Mouse (Mus musculus) megakaryocyte, adult 5-6 weeks (primary cell): ENCODE data around the gene Gatd1. TPM values are rescaled to one million over a fixed set of nuclear protein-coding genes. Genes with fewer than 3 reads are reported as not detected.

Source experiments
- total RNA-seq, 2 experiments: library from RNA; stranded (forward) in 1 of 2; stranded (reverse) in 1 of 2; fragments of 153-499, 151-499 nt in 1 of 2; fragments of 221-1000, 200-1000 nt in 1 of 2; gene quantifications; 2 replicates each; pipeline versions ENCODE4 v1.2.3 to v1.2.4; 2015 to 2017

The Gatd1 gene
- total RNA-seq, 2 experiments from 2014 or later = 13.1 to 22.8 TPM

Other genes starting within 250 kb of the Gatd1 start
- gene Rnh1, start 241.3 kb downstream of the Gatd1 start, total RNA-seq (2015) = 70.5 and 86.8 TPM in 2 replicates
- gene Rnh1, start 241.3 kb downstream of the Gatd1 start, total RNA-seq (2017) = 74.2 and 94.3 TPM in 2 replicates
- gene Hras, start 220.1 kb downstream of the Gatd1 start, total RNA-seq (2015) = 29.0 and 40.0 TPM in 2 replicates
- 20.7 and 27.1 TPM in 2 replicates for gene Hras, start 220.1 kb downstream of the Gatd1 start, total RNA-seq (2017)
- gene Lrrc56, start 220.0 kb downstream of the Gatd1 start, total RNA-seq (2015) = 2.1 and 2.2 TPM in 2 replicates
- 1.3 and 4.3 TPM in 2 replicates for gene Lrrc56, start 220.0 kb downstream of the Gatd1 start, total RNA-seq (2017)
- gene Lmntd2, start 200.1 kb downstream of the Gatd1 start, total RNA-seq (2015) = 0.36 TPM in 1 of 2 replicates, not detected in the other
- gene Lmntd2, start 200.1 kb downstream of the Gatd1 start, total RNA-seq (2017) = 0.04 TPM in 1 of 2 replicates, not detected in the other
- 3.9 and 4.1 TPM in 2 replicates for gene Rassf7, start 198.3 kb downstream of the Gatd1 start, total RNA-seq (2015)
- gene Rassf7, start 198.3 kb downstream of the Gatd1 start, total RNA-seq (2017) = 2.2 and 4.1 TPM in 2 replicates
- gene Phrf1, start 185.4 kb downstream of the Gatd1 start, total RNA-seq (2015) = 42.8 and 48.9 TPM in 2 replicates
- 48.7 and 63.5 TPM in 2 replicates for gene Phrf1, start 185.4 kb downstream of the Gatd1 start, total RNA-seq (2017)
- gene Irf7, start 147.7 kb downstream of the Gatd1 start, total RNA-seq (2015) = 42.6 and 50.5 TPM in 2 replicates
- 60.6 and 65.6 TPM in 2 replicates for gene Irf7, start 147.7 kb downstream of the Gatd1 start, total RNA-seq (2017)
- gene Cdhr5, start 137.3 kb downstream of the Gatd1 start, total RNA-seq (2015) = not detected in 2 replicates
- gene Cdhr5, start 137.3 kb downstream of the Gatd1 start, total RNA-seq (2017) = not detected in 2 replicates
- not detected in 2 replicates for gene Sct, start 135.0 kb downstream of the Gatd1 start, total RNA-seq (2015)
- not detected in 2 replicates for gene Sct, start 135.0 kb downstream of the Gatd1 start, total RNA-seq (2017)
- not detected in 2 replicates for gene Drd4, start 122.1 kb downstream of the Gatd1 start, total RNA-seq (2015)
- not detected in 2 replicates for gene Drd4, start 122.1 kb downstream of the Gatd1 start, total RNA-seq (2017)
- 36.1 and 36.5 TPM in 2 replicates for gene Deaf1, start 86.4 kb downstream of the Gatd1 start, total RNA-seq (2015)
- gene Deaf1, start 86.4 kb downstream of the Gatd1 start, total RNA-seq (2017) = 11.4 and 14.6 TPM in 2 replicates
- gene Tmem80, start 86.4 kb downstream of the Gatd1 start, total RNA-seq (2015) = 11.8 and 12.0 TPM in 2 replicates
- 6.0 and 8.7 TPM in 2 replicates for gene Tmem80, start 86.4 kb downstream of the Gatd1 start, total RNA-seq (2017)
- not detected in 2 replicates for gene Eps8l2, start 75.3 kb downstream of the Gatd1 start, total RNA-seq (2015)
- gene Eps8l2, start 75.3 kb downstream of the Gatd1 start, total RNA-seq (2017) = not detected in 2 replicates
- gene Taldo1, start 21.9 kb downstream of the Gatd1 start, total RNA-seq (2015) = 197 and 213 TPM in 2 replicates
- 795 and 884 TPM in 2 replicates for gene Taldo1, start 21.9 kb downstream of the Gatd1 start, total RNA-seq (2017)
- gene Cend1, start 15.4 kb upstream of the Gatd1 start, total RNA-seq (2015) = 0.18 TPM in 1 of 2 replicates, not detected in the other
- not detected in 2 replicates for gene Cend1, start 15.4 kb upstream of the Gatd1 start, total RNA-seq (2017)
- 14.6 and 15.0 TPM in 2 replicates for gene Slc25a22, start 23.8 kb upstream of the Gatd1 start, total RNA-seq (2015)
- 3.2 and 6.4 TPM in 2 replicates for gene Slc25a22, start 23.8 kb upstream of the Gatd1 start, total RNA-seq (2017)
- gene Pidd1, start 29.9 kb upstream of the Gatd1 start, total RNA-seq (2015) = 7.1 and 8.1 TPM in 2 replicates
- gene Pidd1, start 29.9 kb upstream of the Gatd1 start, total RNA-seq (2017) = 6.1 and 10.5 TPM in 2 replicates
- gene Rplp2, start 33.2 kb upstream of the Gatd1 start, total RNA-seq (2015) = 1,660 and 1,825 TPM in 2 replicates
- 1,271 and 1,459 TPM in 2 replicates for gene Rplp2, start 33.2 kb upstream of the Gatd1 start, total RNA-seq (2017)
- gene Pnpla2, start 41.1 kb upstream of the Gatd1 start, total RNA-seq (2015) = 31.2 and 34.5 TPM in 2 replicates
- gene Pnpla2, start 41.1 kb upstream of the Gatd1 start, total RNA-seq (2017) = 9.1 and 12.3 TPM in 2 replicates
- 1.6 and 1.8 TPM in 2 replicates for gene Cracr2b, start 47.0 kb upstream of the Gatd1 start, total RNA-seq (2015)
- gene Cracr2b, start 47.0 kb upstream of the Gatd1 start, total RNA-seq (2017) = 1.5 and 2.0 TPM in 2 replicates
- gene Cd151, start 53.3 kb upstream of the Gatd1 start, total RNA-seq (2015) = 13.3 and 16.8 TPM in 2 replicates
- 21.6 and 26.4 TPM in 2 replicates for gene Cd151, start 53.3 kb upstream of the Gatd1 start, total RNA-seq (2017)
- gene Polr2l, start 61.0 kb upstream of the Gatd1 start, total RNA-seq (2015) = 16.6 and 24.0 TPM in 2 replicates
- gene Polr2l, start 61.0 kb upstream of the Gatd1 start, total RNA-seq (2017) = 17.9 and 27.6 TPM in 2 replicates
- gene Tspan4, start 61.1 kb upstream of the Gatd1 start, total RNA-seq (2015) = 1.4 and 1.5 TPM in 2 replicates
- 1.9 and 3.3 TPM in 2 replicates for gene Tspan4, start 61.1 kb upstream of the Gatd1 start, total RNA-seq (2017)
- gene Chid1, start 125.7 kb upstream of the Gatd1 start, total RNA-seq (2015) = 8.0 and 8.4 TPM in 2 replicates
- gene Chid1, start 125.7 kb upstream of the Gatd1 start, total RNA-seq (2017) = 28.3 and 43.5 TPM in 2 replicates
- gene Ap2a2, start 148.0 kb upstream of the Gatd1 start, total RNA-seq (2015) = 42.0 and 48.3 TPM in 2 replicates
- 61.8 and 75.5 TPM in 2 replicates for gene Ap2a2, start 148.0 kb upstream of the Gatd1 start, total RNA-seq (2017)
- gene Muc6, start 241.2 kb upstream of the Gatd1 start, total RNA-seq (2015) = 0.16 and 0.39 TPM in 2 replicates
- 0.11 TPM in 1 of 2 replicates, not detected in the other for gene Muc6, start 241.2 kb upstream of the Gatd1 start, total RNA-seq (2017)